8 mouse cellular contexts compared by ENCODE assay signal in genomic region chr2:129908701-129909425, GRCm38 (mm10).
DNase-seq lines count a peak whose midpoint lies in the region; ATAC-seq lines count a peak whose summit lies in the region.

No protein-coding gene starts in this region.

- ATAC-seq in forebrain, embryonic 14.5 days, result peak; percentile 96
- peak; percentile 88 for ATAC-seq in limb, embryonic 11.5 days (ENCODE audit: insufficient number of reproducible peaks, low FRiP score, low TSS enrichment, low read depth)

- peak; percentile 27 for DNase-seq in adrenal gland, postnatal 10 days
- no peak for DNase-seq in adrenal gland, postnatal 4 days (ENCODE audit: low spot score in 2 of 2)
- peak; percentile 41 for DNase-seq in cerebellum, adult 11-12 months
- DNase-seq in forebrain, embryonic 14.5 days (ENCODE audit: low spot score), result peak; percentile 92
- DNase-seq in kidney, adult 9 months, result peak; percentile 31
- peak; percentile 82 for DNase-seq in limb, embryonic 11.5 days (ENCODE audit: low spot score)
- DNase-seq in right cerebral cortex, postnatal 10 days (ENCODE audit: low spot score in 2 of 2), result peak; percentile 82 to 89
- DNase-seq in urinary bladder, postnatal 10 days (ENCODE audit: low spot score), result no peak

- peak overlapping the region; percentile 52 for H3K9ac ChIP-seq in forebrain, embryonic 14.5 days (ENCODE audit: low read length)
- peak overlapping the region; percentile 37; the same call in 1 of the 2 replicates for H3K9ac ChIP-seq in limb, embryonic 11.5 days (ENCODE audit: low read length)

- no peaks in the 10 kb centered on the region; the same call in 1 of the 2 replicates for H3K27me3 ChIP-seq in forebrain, embryonic 14.5 days (replicated peaks; ENCODE audit: control insufficient read depth, insufficient read depth, low read length)
- H3K27me3 ChIP-seq in limb, embryonic 11.5 days (ENCODE audit: control insufficient read depth, insufficient read depth, low read length), result no peaks in the 10 kb centered on the region

- peak overlapping the region; percentile 77 for H3K27ac ChIP-seq in forebrain, embryonic 14.5 days (ENCODE audit: low read depth, low read length)
- no peak overlapping the region for H3K27ac ChIP-seq in limb, embryonic 11.5 days (replicated peaks; ENCODE audit: low read depth, low read length)

- H3K4me1 ChIP-seq in forebrain, embryonic 14.5 days (ENCODE audit: control insufficient read depth, insufficient read depth, low read length), result peaks cover 6% of the 10 kb centered on the region; the same call in 1 of the 2 replicates
- no peaks in the 10 kb centered on the region for H3K4me1 ChIP-seq in limb, embryonic 11.5 days (ENCODE audit: control insufficient read depth, insufficient read depth, low read length)

- no peaks in the 10 kb centered on the region for H3K9me3 ChIP-seq in forebrain, embryonic 14.5 days (replicated peaks; ENCODE audit: control insufficient read depth, low read length)
- H3K9me3 ChIP-seq in limb, embryonic 11.5 days (ENCODE audit: control insufficient read depth, low read length), result no peaks in the 10 kb centered on the region

- peak overlapping the region; percentile 73 for H3K4me2 ChIP-seq in forebrain, embryonic 14.5 days (ENCODE audit: low read length)
- peak overlapping the region; percentile 69 for H3K4me2 ChIP-seq in limb, embryonic 11.5 days (ENCODE audit: low read depth, severe bottlenecking)

- H3K36me3 ChIP-seq in forebrain, embryonic 14.5 days (ENCODE audit: control insufficient read depth, insufficient read depth, low read length), result no peaks in the 10 kb centered on the region
- H3K36me3 ChIP-seq in limb, embryonic 11.5 days (ENCODE audit: control insufficient read depth, insufficient read depth, low read length), result no peaks in the 10 kb centered on the region

- under 1% methylated on average over 28 of the region's 28 CpGs for WGBS in forebrain, embryonic 14.5 days
- WGBS in limb, embryonic 11.5 days, result 2% methylated on average over 28 of the region's 28 CpGs

- peak overlapping the region; percentile 41 for H3K4me3 ChIP-seq in forebrain, embryonic 14.5 days (ENCODE audit: low read depth, low read length)
- peak overlapping the region; percentile 31 for H3K4me3 ChIP-seq in limb, embryonic 11.5 days (ENCODE audit: low read depth, low read length)

Comparison
In these comparisons a context has a peak if more than half of its experiments do, and no peak if none do; other contexts are left out.
1. DNase-seq: peak in adrenal gland, postnatal 10 days (single experiment), cerebellum, adult 11-12 months (single experiment), forebrain, embryonic 14.5 days (single experiment), kidney, adult 9 months (single experiment), limb, embryonic 11.5 days (single experiment) and right cerebral cortex, postnatal 10 days (2 of 2); none in adrenal gland, postnatal 4 days (0 of 2) and urinary bladder, postnatal 10 days (single experiment).